Mouse (Mus musculus) megakaryocyte-erythroid progenitor cell, adult 5-6 weeks (primary cell): ENCODE data around the gene Cdk5. TPM values are rescaled to one million over a fixed set of nuclear protein-coding genes. Genes with fewer than 3 reads are reported as not detected.

Experiments used
- ATAC-seq: replicated peaks from 2 replicates; pipeline ENCODE4 v1.8.0; 2016; ENCODE audit warnings: mild to moderate bottlenecking, inconsistent platforms; ENCODE audit not compliant: severe bottlenecking, poor library complexity, low FRiP score, low TSS enrichment
- total RNA-seq, 2 experiments: library from RNA; stranded (forward) in 1 of 2; stranded (reverse) in 1 of 2; fragments of 200-1000, 215-1000 nt in 1 of 2; fragments of >200 nt in 1 of 2; fragmentation: Nextera tagmentation in 1 of 2; gene quantifications; 2 replicates each; pipeline ENCODE4 v1.2.3; 2014 to 2017

Gene Cdk5
- total RNA-seq (2014; fragmentation: Nextera tagmentation) (25.5 and 31.7 TPM in 2 replicates), total RNA-seq (2017) (15.0 and 26.5 TPM in 2 replicates)

GRCm38 (mm10) chr5:24423129-24424003 lies at the start of gene Cdk5, which contains the start of gene Slc4a2:
Gene Cdk5, minus strand, starts transcription at chr5:24423530.
Gene Slc4a2, plus strand, starts transcription at chr5:24423837.
- ATAC-seq = peak; percentile 93

GRCm38 (mm10) chr5:24470600-24470999 lies 47.3 kb upstream of the Cdk5 start:
- peak; percentile 65 for ATAC-seq

- no peak for ATAC-seq
Observed at GRCm38 (mm10) chr5:24466762-24467161, 43.4 kb upstream of the Cdk5 start.

GRCm38 (mm10) chr5:24455613-24456012 lies 32.3 kb upstream of the Cdk5 start:
- no peak for ATAC-seq

- no peak for ATAC-seq
Observed at GRCm38 (mm10) chr5:24455076-24455475, 31.7 kb upstream of the Cdk5 start.

GRCm38 (mm10) chr5:24453985-24454303 lies 30.6 kb upstream of the Cdk5 start:
- ATAC-seq = no peak

GRCm38 (mm10) chr5:24453283-24453984 lies 30.1 kb upstream of the Cdk5 start:
- no peak for ATAC-seq

GRCm38 (mm10) chr5:24452691-24453233 lies 29.4 kb upstream of the Cdk5 start:
- peak; percentile 50 for ATAC-seq

GRCm38 (mm10) chr5:24452030-24452690 lies 28.8 kb upstream of the Cdk5 start, which contains the start of gene Agap3:
Gene Agap3, plus strand, starts transcription at chr5:24452177.
- ATAC-seq = no peak

GRCm38 (mm10) chr5:24451264-24452029 lies 28.1 kb upstream of the Cdk5 start:
- peak; percentile 64 for ATAC-seq

GRCm38 (mm10) chr5:24447624-24448298 lies 24.4 kb upstream of the Cdk5 start, which contains the start of gene Tmub1:
Gene Tmub1, minus strand, starts transcription at chr5:24447854.
- ATAC-seq = peak; percentile 82

- ATAC-seq = no peak
Observed at GRCm38 (mm10) chr5:24446630-24447029, 23.3 kb upstream of the Cdk5 start.

GRCm38 (mm10) chr5:24445428-24446080 lies 22.2 kb upstream of the Cdk5 start:
- ATAC-seq = no peak

- ATAC-seq = peak; percentile 71
Observed at GRCm38 (mm10) chr5:24444746-24445427, 21.6 kb upstream of the Cdk5 start, which contains the start of gene Fastk. Gene Fastk, minus strand, starts transcription at chr5:24445287.

GRCm38 (mm10) chr5:24443927-24444326 lies 20.6 kb upstream of the Cdk5 start:
- ATAC-seq = no peak

- no peak for ATAC-seq
Observed at GRCm38 (mm10) chr5:24443204-24443603, 19.9 kb upstream of the Cdk5 start.

- no peak for ATAC-seq
Observed at GRCm38 (mm10) chr5:24442029-24442428, 18.7 kb upstream of the Cdk5 start.
